Mouse (Mus musculus): Measurements from ENCODE around the gene Sec14l3.
"Not testable (repeated sequence)": the region's sequence is repeated elsewhere in the genome, so short reads cannot be mapped to it uniquely, and the experiment has no call there.

Sec14l3 gene

GRCm38 (mm10) chr11:4064627-4065122 is at the start of gene Sec14l3:
TSS of gene Sec14l3 (plus strand) at chr11:4064841.
- no peaks in the 10 kb centered on the region for H3K9me3 ChIP-seq (ENCODE audit: low read length)
- H3K36me3 ChIP-seq (ENCODE audit: insufficient read depth, low read length): no peaks in the 10 kb centered on the region
- H3K4me3 ChIP-seq (replicated peaks; ENCODE audit: low read length): no peak within 1 kb of the TSS
- H3K4me1 ChIP-seq (replicated peaks; ENCODE audit: low read depth, low read length): peaks cover 20% of the 10 kb centered on the region
- TF ChIP-seq NANOG (IDR thresholded peaks at IDR 0.05; ENCODE audit: borderline replicate concordance, low read length) (no peak), POU5F1 (IDR thresholded peaks at IDR 0.05; ENCODE audit: borderline replicate concordance, low read length) (no peak), CTCF (conservative IDR thresholded peaks at IDR 0.05; ENCODE audit: low read length) (no peak)
- H3K27me3 ChIP-seq (ENCODE audit: insufficient read depth, low read length): peaks cover 20% of the 10 kb centered on the region

- not testable (repeated sequence) for H3K4me1 ChIP-seq (replicated peaks; ENCODE audit: low read depth, low read length); H3K36me3 ChIP-seq (ENCODE audit: insufficient read depth, low read length); H3K27me3 ChIP-seq (ENCODE audit: insufficient read depth, low read length); H3K4me3 ChIP-seq (replicated peaks; ENCODE audit: low read length)
- H3K9me3 ChIP-seq (ENCODE audit: low read length): peaks cover 17% of the 10 kb centered on the region
Observed at GRCm38 (mm10) chr11:4015796-4016195, 48.8 kb upstream of the Sec14l3 start.

DNA sequence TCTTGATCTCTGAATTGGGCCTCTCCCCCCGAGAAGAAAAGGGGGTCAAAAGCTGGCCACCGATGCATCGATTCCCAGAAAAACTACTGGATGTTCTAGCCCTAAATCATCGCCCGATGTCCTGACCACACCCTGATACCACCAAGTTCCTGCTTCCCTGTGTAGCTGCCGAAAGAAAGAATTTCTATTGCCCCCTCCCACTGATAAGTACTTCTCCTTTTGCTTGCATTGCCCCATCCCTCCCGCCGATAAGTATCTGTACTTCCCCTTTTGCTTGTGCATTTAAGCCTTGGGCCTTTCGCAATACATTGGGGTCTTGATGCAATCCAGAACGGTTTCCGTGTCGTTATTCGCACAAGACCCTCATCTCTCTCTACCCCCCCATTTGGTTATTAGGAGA is 42.5 kb upstream of the Sec14l3 start:
- H3K36me3 ChIP-seq (ENCODE audit: insufficient read depth, low read length); H3K9me3 ChIP-seq (ENCODE audit: low read length); H3K4me3 ChIP-seq (replicated peaks; ENCODE audit: low read length); H3K27me3 ChIP-seq (ENCODE audit: insufficient read depth, low read length): not testable (repeated sequence)
- peaks cover 29% of the 10 kb centered on the region for H3K4me1 ChIP-seq (replicated peaks; ENCODE audit: low read depth, low read length)

DNA sequence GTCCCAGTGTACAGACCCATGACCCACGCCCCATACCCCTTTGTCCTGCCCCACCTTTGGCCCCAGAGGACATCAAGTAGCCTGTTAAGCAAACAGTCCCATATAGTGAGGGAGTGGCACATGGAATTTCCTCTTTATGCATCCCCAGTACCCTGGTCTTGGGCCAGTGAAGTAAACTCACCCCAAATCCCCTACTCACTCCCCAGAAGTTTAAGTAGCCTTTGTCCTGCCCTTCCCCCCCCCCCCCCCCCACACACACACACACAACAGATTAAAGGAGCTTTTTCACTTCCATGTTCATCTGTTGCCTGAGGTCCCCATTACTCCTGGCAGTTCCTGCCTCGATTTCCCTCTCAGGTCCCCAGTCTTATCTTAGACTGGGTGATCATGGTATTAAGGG is 41.3 kb upstream of the Sec14l3 start:
- TF ChIP-seq CTCF (conservative IDR thresholded peaks at IDR 0.05; ENCODE audit: low read length): no peak
- Histone ChIP-seq H3K4me1 (replicated peaks; ENCODE audit: low read depth, low read length) (peaks cover 33% of the 10 kb centered on the region), H3K27me3 (ENCODE audit: insufficient read depth, low read length) (no peaks in the 10 kb centered on the region), H3K36me3 (ENCODE audit: insufficient read depth, low read length) (no peaks in the 10 kb centered on the region), H3K4me3 (replicated peaks; ENCODE audit: low read length) (no peak overlapping the region), H3K9me3 (ENCODE audit: low read length) (no peaks in the 10 kb centered on the region)

GRCm38 (mm10) chr11:4027066-4027465 is 37.6 kb upstream of the Sec14l3 start:
- no peak overlapping the region for H3K4me3 ChIP-seq (replicated peaks; ENCODE audit: low read length)
- no peaks in the 10 kb centered on the region for H3K36me3 ChIP-seq (ENCODE audit: insufficient read depth, low read length)
- H3K4me1 ChIP-seq (replicated peaks; ENCODE audit: low read depth, low read length): peaks cover 45% of the 10 kb centered on the region
- no peaks in the 10 kb centered on the region for H3K9me3 ChIP-seq (ENCODE audit: low read length)
- peaks cover 4% of the 10 kb centered on the region; the same call in 1 of the 2 replicates for H3K27me3 ChIP-seq (ENCODE audit: insufficient read depth, low read length)
- TF ChIP-seq CTCF (conservative IDR thresholded peaks at IDR 0.05; ENCODE audit: low read length): no peak
- no peak for TF ChIP-seq NANOG (IDR thresholded peaks at IDR 0.05; ENCODE audit: borderline replicate concordance, low read length)
- TF ChIP-seq POU5F1 (IDR thresholded peaks at IDR 0.05; ENCODE audit: borderline replicate concordance, low read length): no peak

- Histone ChIP-seq H3K27me3 (ENCODE audit: insufficient read depth, low read length) (peaks cover 8% of the 10 kb centered on the region), H3K4me3 (replicated peaks; ENCODE audit: low read length) (no peak overlapping the region), H3K4me1 (replicated peaks; ENCODE audit: low read depth, low read length) (peaks cover 51% of the 10 kb centered on the region), H3K36me3 (ENCODE audit: insufficient read depth, low read length) (no peaks in the 10 kb centered on the region), H3K9me3 (ENCODE audit: low read length) (no peaks in the 10 kb centered on the region)
- TF ChIP-seq CTCF (conservative IDR thresholded peaks at IDR 0.05; ENCODE audit: low read length) (no peak), NANOG (IDR thresholded peaks at IDR 0.05; ENCODE audit: borderline replicate concordance, low read length) (no peak), POU5F1 (IDR thresholded peaks at IDR 0.05; ENCODE audit: borderline replicate concordance, low read length) (no peak)
Observed at GRCm38 (mm10) chr11:4027561-4028334, 36.9 kb upstream of the Sec14l3 start.

DNA sequence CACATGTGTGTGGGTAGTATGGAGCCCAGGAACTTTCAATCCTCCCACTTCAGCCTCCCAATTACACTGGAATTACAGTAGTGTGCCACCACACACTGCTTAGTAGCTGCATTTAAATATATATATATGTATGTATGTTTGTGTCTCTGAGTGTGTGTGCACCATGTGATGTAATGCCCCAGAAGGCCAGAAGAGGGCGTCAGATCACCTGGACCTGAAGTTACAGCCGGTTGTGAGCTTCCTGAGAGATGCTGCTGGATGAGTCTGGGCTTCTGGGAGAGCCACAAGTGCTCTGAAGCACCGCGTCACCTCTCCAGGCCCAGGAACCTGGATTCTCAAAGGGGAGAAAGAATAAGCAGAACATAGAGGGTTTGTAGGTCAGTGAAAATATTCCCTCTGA is 35.3 kb upstream of the Sec14l3 start:
- no peaks in the 10 kb centered on the region for H3K9me3 ChIP-seq (ENCODE audit: low read length)
- no peak overlapping the region for H3K4me3 ChIP-seq (replicated peaks; ENCODE audit: low read length)
- peaks cover 45% of the 10 kb centered on the region for H3K4me1 ChIP-seq (replicated peaks; ENCODE audit: low read depth, low read length)

DNA sequence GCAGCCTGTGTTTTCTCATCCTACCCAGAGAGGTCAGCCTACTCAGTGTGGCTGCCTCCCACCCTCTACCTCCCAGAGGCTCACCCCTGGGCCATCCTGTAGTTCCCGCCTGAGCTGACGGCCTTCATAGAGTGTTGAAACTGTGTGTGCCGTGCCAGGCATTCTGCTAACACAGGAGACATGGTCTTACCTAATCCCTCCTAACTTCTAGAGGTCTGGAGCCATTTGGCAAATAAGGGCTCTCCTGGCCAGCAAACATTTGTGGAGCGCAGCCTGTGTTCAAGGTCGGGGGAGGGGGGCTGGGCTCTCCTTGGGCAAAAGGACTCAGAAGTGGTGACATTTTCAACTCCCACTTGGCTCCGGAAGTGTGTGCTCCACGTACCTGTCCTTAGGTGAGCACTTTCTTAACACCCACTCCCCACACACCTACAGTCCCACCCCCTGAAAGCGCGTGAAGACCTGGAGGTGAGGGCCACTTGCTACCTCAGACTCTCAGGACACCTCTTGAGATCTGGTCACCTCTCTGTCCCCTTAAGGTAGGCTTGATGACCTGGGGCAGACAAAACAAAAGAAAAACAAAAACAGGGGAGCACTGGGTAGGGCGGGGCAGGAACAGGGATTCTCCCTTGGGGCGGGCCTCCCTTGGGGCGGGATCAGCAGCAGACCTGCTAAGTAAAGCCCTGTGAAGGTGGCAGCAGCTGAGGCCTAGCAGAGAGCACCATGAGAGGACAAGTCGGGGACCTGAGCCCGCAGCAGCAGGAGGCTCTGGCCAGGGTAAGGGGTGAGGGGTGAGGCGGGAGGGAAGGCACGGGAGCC is 33.3 kb upstream of the Sec14l3 start, which contains the start of gene Sec14l4:
TSS of gene Sec14l4 (plus strand) at position 337 of the 816 bp plus-strand sequence.
- no peak for TF ChIP-seq NANOG (IDR thresholded peaks at IDR 0.05; ENCODE audit: borderline replicate concordance, low read length)
- no peak for TF ChIP-seq POU5F1 (IDR thresholded peaks at IDR 0.05; ENCODE audit: borderline replicate concordance, low read length)
- no peak for TF ChIP-seq CTCF (conservative IDR thresholded peaks at IDR 0.05; ENCODE audit: low read length)
- Histone ChIP-seq H3K4me1 (replicated peaks; ENCODE audit: low read depth, low read length) (peaks cover 50% of the 10 kb centered on the region), H3K27me3 (ENCODE audit: insufficient read depth, low read length) (peaks cover 11% of the 10 kb centered on the region), H3K4me3 (replicated peaks; ENCODE audit: low read length) (peak within 1 kb of the TSS; percentile 70), H3K9me3 (ENCODE audit: low read length) (no peaks in the 10 kb centered on the region), H3K36me3 (ENCODE audit: insufficient read depth, low read length) (no peaks in the 10 kb centered on the region)

More for the DNA sequence above, 35.3 kb upstream of the Sec14l3 start:
- no peaks in the 10 kb centered on the region for H3K36me3 ChIP-seq (ENCODE audit: insufficient read depth, low read length)
- peaks cover 11% of the 10 kb centered on the region for H3K27me3 ChIP-seq (ENCODE audit: insufficient read depth, low read length)
- TF ChIP-seq POU5F1 (IDR thresholded peaks at IDR 0.05; ENCODE audit: borderline replicate concordance, low read length): no peak
- no peak for TF ChIP-seq NANOG (IDR thresholded peaks at IDR 0.05; ENCODE audit: borderline replicate concordance, low read length)
- peak; percentile 81 for TF ChIP-seq CTCF (conservative IDR thresholded peaks at IDR 0.05; ENCODE audit: low read length)

Data from E14TG2a.4 (cell line).